Mouse (Mus musculus) gastrocnemius, postnatal 36 days (tissue): ENCODE results near the gene Fbrsl1. TPM values are rescaled to one million over a fixed set of nuclear protein-coding genes. Genes with fewer than 3 reads are reported as not detected.
A peak's percentile ranks its signal among the peaks of the same experiment; 100 is the strongest.

Experiments
- DNase-seq, 2 experiments: peaks; one replicate each; pipeline ENCODE4 v3.0.0; 2022
- intact Hi-C: fragments of 180-260 bp; cut with DNase I; formaldehyde crosslinking; loops from one replicate; pipeline ENCODE4 v1.15.1; 2025
- total RNA-seq, 2 experiments: library from RNA; stranded (reverse); gene quantifications; 2 replicates each; pipeline ENCODE4 v1.2.3; 2021

Gene Fbrsl1
- total RNA-seq, 2 experiments from 2014 or later, result 30.4 to 32.9 TPM

- intact Hi-C loops, result loop anchor here (2.0 kb wide), 1 partner anchor 52 kb away; no protein-coding TSS in a partner anchor
- DNase-seq, result peak; percentile 56 to 66
Measured at GRCm38 (mm10) chr5:110376802-110377433, 71.4 kb downstream of the Fbrsl1 start.

GRCm38 (mm10) chr5:110363822-110364545 lies 84.3 kb downstream of the Fbrsl1 start:
- no peak for DNase-seq
- intact Hi-C loops, result no loop called here

- DNase-seq, result peak; percentile 66 to 70
- intact Hi-C loops, result no loop called here
Measured at GRCm38 (mm10) chr5:110363179-110363821, 85.0 kb downstream of the Fbrsl1 start.

- no peak for DNase-seq
- intact Hi-C loops, result no loop called here
Measured at GRCm38 (mm10) chr5:110362813-110363178, 85.5 kb downstream of the Fbrsl1 start.

GRCm38 (mm10) chr5:110361465-110361864 lies 86.8 kb downstream of the Fbrsl1 start:
- DNase-seq, result no peak
- intact Hi-C loops, result no loop called here

- intact Hi-C loops, result loop anchor here (2.0 kb wide), 1 partner anchor 279 kb away; no protein-coding TSS in a partner anchor
- peak; percentile 56 to 71 for DNase-seq
Measured at GRCm38 (mm10) chr5:110357531-110358179, 90.6 kb downstream of the Fbrsl1 start.

DNA sequence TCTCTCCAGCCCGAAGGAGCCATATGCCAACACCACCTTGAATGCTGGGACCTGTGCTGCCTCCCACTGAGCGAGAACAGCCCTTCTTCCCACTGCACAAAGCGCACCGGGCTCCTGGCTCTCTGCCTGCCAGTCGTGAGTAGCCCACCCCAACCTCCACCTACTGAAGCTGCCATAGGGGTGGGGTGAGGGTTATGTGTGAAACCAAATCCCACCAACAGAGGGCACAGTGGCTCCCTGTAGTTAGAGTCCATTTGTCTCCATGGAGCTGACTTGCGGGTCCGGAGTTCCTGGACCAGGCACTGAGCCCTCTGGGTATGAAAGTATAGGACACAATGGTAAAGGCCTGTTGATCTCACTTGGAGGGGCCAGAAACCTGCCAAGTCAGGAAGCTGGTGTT lies 93.6 kb downstream of the Fbrsl1 start:
- no peak for DNase-seq
- intact Hi-C loops, result loop anchor here (2.0 kb wide), 1 partner anchor 76 kb away; no protein-coding TSS in a partner anchor

- intact Hi-C loops, result no loop called here
- no peak for DNase-seq
Measured at GRCm38 (mm10) chr5:110347006-110347405, 101.3 kb downstream of the Fbrsl1 start.

DNA sequence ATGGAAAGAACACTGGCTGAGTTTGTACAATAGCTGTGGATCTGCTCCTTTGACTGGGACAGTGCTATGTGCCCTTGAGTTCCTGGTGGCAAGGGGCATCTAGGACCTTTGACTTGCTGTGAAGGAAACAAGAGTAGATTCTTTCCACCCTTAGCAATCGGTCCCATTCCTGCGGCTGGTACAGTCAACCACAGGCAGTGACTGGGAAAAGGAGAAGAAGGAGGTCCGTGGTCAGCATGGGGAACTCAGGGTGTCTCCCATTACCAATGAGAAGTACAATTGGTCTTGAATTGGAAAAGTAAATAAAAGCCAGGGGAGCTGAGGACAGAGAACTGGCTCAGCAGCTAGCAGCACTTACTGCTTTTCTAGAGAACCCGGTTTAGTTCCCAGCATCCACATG lies 102.8 kb downstream of the Fbrsl1 start:
- DNase-seq, result no peak

GRCm38 (mm10) chr5:110344524-110344923 lies 103.8 kb downstream of the Fbrsl1 start, which contains the start of gene Lrcol1:
Gene Lrcol1, plus strand, starts transcription at chr5:110344730.
- DNase-seq, result no peak
- intact Hi-C loops, result no loop called here

More for the DNA sequence above, 102.8 kb downstream of the Fbrsl1 start:
- intact Hi-C loops, result no loop called here

- intact Hi-C loops, result no loop called here
- DNase-seq, result peak in 1 of 2 experiments; percentile 28
Measured at GRCm38 (mm10) chr5:110342648-110343284, 105.5 kb downstream of the Fbrsl1 start, which contains the start of gene P2rx2. Gene P2rx2, minus strand, starts transcription at chr5:110343212.

- intact Hi-C loops, result no loop called here
- no peak for DNase-seq
Measured at GRCm38 (mm10) chr5:110338792-110339191, 109.5 kb downstream of the Fbrsl1 start.

GRCm38 (mm10) chr5:110330508-110330907 lies 117.8 kb downstream of the Fbrsl1 start:
- no peak for DNase-seq
- intact Hi-C loops, result no loop called here

GRCm38 (mm10) chr5:110313127-110313526 lies 135.2 kb downstream of the Fbrsl1 start:
- no peak for DNase-seq
- intact Hi-C loops, result no loop called here

Other genes with a start within 250 kb of the Fbrsl1 start
- 10 to 100 TPM; 22.3 to 24.8 TPM for gene Ankle2, start 217.5 kb downstream of the Fbrsl1 start, total RNA-seq
- gene Pgam5, start 178.6 kb downstream of the Fbrsl1 start, total RNA-seq, result 10 to 100 TPM; 23.1 to 27.3 TPM
- gene Pxmp2, start 162.3 kb downstream of the Fbrsl1 start, total RNA-seq, result 10 to 100 TPM; 31.8 to 48.6 TPM
- 1 to 10 TPM in 1 of 2 experiments, under 1 TPM in 1; 0.84 to 2.7 TPM for gene Pole, start 162.2 kb downstream of the Fbrsl1 start, total RNA-seq
- gene P2rx2, start 105.3 kb downstream of the Fbrsl1 start, total RNA-seq, result not detected
- not detected for gene Lrcol1, start 103.8 kb downstream of the Fbrsl1 start, total RNA-seq
- not detected for gene Galnt9, start 95.9 kb upstream of the Fbrsl1 start, total RNA-seq
- 10 to 100 TPM; 13.0 to 14.4 TPM for gene Noc4l, start 204.9 kb upstream of the Fbrsl1 start, total RNA-seq
- 10 to 100 TPM in 1 of 2 experiments, 1 to 10 TPM in 1; 7.9 to 10.4 TPM for gene Ddx51, start 204.9 kb upstream of the Fbrsl1 start, total RNA-seq